Comparison of ENCODE assay signal across 1 mouse cellular context in the genomic region with DNA sequence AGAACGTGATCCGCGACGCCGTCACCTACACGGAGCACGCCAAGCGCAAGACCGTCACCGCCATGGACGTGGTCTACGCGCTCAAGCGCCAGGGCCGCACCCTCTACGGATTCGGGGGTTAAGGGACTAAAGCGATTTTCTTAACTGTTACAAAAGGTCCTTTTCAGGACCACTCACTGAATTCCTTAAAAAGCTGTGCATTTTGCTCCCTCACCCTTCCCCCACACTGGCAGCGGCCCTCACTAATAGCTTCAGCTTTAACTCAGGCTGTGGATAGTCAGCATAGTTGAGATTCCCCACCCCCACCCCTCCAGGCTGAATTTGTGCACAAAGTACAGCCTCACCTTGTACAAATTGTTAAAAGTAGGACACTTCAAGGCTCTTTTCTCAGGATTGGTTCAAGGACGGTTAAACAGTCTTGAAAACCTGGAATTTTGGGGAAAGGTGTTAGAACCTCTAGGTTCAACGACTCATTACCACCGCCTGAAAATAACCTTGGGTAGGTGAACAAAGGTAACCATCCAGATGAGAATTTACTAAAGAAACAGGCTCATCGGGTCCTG.
TF ChIP-seq lines count a peak whose summit lies in the region.

No protein-coding gene starts in this region.

TF ChIP-seq in C2C12, 6 proteins besides CTCF, POLR2A, EP300 and RAD21 (continued from another document):
- TF ChIP-seq MAX (IDR thresholded peaks at IDR 0.05) (no peak), MYOG (IDR thresholded peaks at IDR 0.05; ENCODE audit: control insufficient read depth, extremely low read depth, insufficient read length) (no peak)
